Mouse (Mus musculus) kidney, postnatal 10 days (tissue): Measurements from ENCODE around the gene Wnt3.

ENCODE experiments used
- DNase-seq: peaks from one replicate; pipeline ENCODE4 v3.0.0; 2021; ENCODE audit warnings: mixed read lengths

Gene Wnt3

DNA sequence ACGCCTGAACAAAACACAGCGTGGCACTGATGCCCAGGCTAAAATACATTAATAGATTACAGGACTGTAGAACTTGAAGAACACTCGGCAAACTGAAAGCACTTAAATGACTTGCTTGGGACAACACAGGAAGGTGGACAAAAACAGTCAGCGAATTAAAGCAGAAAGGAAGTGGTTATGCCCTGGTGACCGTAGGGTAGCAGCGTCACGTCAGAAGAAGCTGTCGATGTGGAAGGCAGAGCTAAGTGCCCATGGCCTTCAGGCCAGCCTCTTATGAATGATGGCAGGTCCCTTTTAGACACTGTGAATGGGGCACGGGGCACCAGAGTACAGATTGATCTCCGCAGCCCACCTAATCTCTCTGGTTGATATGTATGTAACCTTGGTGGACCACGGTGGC lies 74.3 kb downstream of the Wnt3 start:
- no peak for DNase-seq

DNA sequence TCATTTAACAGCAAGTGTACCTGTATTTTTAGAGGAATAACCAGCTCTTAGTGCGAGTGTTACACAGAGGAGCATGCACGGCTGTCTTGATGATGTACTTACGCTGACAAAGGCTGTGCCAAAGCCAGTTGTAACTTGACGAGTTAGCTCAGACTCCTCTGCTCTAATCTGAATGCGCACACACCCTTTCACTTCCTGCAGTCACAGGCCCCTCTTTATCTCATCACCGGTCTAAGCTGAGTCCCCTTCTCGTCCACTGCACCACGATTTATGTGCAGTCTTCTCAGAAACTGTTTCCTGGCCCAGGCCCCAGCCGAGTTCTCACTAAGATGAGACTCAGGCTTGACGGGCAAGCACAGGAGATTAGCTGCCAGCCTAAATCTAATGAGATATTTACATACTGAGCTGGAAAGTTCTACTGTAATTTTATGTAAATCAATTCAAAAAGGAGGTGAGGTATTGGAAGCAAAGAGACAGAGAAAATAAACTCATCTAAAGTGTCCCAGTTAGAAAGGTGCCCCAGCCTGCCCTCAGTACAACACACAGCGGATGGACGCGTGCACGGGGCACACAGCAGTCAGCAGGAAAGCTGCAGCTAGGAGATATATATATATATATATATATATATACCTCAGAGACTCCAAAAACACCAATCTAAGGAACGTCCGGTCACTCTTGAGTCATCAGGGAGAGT lies 78.8 kb downstream of the Wnt3 start:
- peak; percentile 15 for DNase-seq

DNA sequence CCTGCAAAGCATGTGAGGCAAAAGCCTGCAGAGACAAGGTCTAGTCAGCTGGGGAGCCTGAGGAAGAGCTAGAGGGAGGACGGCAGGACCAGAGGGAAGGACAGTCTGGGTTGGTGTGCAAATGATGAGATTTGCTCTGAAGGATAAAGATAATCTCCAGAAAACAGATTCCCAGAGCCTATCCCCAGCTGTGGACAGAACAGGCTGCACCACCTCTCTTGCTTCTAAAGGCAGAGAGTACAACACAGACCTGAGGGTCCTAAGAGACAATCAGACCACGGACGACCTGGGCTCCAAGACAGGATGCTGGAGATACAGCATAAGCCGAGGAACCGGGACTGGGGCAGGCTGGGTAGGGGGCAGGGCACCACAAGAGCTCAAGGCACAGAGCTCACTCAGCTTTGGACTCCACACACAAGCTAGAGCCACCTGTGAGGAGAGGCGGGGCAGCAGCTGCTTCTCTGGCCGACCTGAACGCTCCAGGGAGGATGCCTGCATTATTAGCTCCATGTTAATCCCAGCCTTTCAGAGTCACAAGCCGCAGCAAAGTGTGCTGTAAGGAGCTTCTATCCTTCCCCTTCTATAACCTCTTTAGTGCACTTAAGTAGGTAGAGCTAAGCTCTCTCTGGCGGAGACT lies 79.5 kb downstream of the Wnt3 start:
- no peak for DNase-seq

DNA sequence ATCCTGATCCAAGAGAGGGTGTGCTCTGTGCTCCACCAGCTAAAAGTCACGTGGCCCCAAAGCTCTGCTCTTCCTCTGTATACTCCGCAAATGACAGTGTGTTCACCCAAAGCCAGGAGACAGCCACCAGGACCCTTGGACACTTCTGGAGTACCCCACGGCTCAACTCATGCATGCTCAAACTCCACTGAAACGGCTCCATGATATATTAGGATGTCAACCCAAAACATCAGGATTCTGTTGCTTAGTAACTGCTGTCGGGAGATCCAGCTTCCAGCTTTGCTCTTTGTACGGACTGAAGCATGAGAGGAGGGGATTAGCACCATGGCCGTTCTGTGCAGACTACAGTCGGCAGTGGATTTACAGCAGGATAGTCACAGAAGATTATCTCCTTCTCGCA lies 80.3 kb downstream of the Wnt3 start:
- no peak for DNase-seq

DNA sequence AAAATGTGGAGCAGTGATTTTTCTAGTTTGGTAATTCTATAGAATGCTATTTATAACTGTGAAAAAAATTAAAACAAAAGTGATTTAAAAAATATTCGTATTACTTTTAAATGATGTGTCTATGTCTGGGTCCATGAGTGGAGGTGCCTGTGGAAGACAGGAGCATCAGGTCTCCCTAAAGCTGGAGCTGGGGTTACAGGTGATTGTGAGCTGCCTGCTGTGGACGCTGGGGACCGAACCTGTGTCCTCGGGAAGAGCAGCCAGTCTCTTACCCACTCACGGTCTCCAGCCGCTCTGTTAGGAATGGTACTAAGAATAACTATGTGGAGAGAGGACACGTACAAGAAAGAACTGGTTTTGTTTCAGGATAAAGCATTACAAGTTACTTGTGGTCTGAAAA lies 82.7 kb downstream of the Wnt3 start:
- DNase-seq, result no peak

DNA sequence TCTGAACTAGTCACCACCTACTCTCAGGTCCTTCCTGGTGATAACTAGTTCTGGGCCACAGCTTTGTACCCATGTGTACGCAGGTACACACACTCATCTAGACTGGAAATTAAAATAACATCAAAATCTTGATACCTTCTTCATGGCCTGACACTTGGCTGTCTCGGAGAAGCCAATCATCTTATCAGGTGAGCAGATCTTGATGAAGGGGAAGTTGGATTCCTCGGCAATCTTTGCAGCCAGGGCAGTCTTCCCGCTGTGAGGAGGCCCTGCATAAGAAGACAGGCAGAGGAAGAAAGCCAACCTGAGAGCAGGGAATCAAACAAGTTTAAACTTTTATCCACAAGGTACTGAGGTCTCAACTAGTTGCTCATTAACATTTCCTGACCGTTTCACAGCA lies 84.8 kb downstream of the Wnt3 start:
- no peak for DNase-seq

DNA sequence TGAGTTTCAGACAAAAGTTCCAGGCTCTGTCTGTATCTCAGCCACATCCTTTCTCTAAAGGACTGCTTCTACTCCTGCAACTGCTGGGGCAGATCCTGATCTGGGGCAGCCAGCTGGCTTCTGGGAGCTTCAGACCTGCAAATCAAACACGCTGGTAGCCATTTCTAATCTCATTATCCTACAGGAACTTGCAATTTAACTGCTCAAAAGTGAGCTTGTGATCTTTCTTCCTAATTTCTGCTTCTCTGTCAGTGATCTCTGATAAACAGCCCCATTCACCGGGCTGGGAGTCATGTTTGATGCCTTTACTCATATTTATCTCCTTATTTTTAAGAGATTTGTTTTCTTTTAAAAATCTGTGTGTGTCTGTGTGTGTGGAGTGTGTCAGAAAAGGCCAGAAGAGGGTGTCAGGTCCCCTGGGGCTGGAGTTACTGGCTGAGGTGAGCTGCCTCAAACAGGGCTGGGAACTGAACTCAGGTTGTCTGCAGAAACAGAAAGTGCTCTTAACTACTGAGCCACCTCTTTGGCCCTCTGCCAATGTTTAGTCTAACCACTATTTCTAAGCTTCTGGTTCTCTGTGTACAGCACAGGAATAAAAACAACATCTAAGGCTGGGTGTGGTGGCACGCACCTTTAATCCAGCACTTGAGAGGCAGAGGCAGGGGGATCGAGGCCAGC lies 86.1 kb downstream of the Wnt3 start:
- no peak for DNase-seq

DNA sequence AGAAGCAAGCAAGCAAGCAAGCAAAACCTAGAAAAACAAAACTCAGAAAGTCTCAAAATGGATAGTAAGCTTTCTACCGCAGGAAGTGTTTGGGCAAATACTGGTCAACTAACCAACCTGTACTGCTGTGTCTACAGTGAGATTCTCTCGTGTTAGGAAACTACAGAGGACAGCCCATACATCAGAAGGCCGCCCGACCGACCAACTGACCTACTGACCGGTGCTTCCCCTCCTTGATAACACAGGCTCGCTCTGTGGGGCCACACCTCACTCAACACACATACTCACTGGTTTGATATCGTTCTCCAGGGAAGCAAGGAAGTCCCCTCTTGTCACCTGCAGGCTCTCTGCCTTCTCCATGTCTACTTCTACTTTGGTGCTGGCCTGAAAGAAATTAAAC lies 89.0 kb downstream of the Wnt3 start:
- no peak for DNase-seq

DNA sequence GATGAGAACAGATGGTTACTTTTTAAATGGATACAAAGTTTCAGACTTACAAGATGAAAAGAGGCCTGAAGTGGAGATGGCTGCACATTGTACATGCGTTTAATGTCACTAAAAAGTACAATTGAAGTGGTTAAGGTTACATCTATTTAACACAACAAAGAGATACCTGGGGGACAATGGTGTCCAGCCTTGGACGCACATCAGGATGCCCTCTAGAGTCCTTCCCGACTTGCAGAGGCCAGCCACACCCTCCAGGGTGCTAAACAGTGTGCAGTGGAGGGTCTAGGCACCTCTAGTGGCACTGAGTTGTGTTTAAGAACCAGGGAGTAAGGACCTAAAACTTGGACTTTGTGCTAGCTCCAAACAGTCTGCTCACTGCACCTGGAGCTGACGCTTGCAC lies 90.5 kb downstream of the Wnt3 start:
- no peak for DNase-seq

DNA sequence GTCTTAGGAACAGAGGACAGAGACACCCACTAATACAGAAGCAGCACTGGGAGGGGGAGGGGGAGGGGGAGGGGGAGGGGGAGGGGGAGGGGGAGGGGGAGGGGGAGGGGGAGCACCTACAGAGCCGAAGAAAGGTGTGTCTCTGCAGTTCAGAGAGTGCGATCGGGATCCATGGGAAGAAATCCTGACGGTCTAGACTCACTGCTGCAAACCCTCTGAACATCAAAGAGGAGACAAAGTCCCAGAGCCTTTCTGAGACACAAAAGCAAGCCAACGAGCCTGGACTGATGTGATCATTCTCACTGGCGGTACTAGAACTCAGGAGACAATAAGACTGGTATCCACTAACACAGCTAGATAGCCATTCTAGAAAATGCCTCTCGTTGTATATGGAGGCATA lies 91.4 kb downstream of the Wnt3 start:
- DNase-seq, result no peak
